14 mouse cellular contexts compared by ENCODE assay signal in the genomic region with DNA sequence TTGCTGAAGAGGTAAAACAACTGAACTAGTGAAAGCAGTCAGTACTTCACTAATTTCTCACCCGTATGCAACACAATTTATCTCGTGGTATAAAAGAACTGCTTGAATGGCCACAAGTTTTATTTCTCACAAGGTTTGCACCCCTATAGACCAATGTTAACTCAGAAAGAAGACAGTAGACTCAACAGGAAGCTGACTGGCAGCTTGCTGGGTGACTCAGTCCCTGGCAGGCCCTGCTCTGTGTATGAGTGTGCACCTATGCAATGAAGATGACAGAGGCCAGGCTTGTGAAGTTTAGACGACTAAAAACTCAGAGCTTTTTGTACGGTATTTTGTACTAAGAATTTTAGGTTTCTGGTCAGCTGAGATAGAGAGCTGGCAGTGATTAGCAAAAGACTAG.
DNase-seq lines count a peak whose midpoint lies in the region; ATAC-seq and TF ChIP-seq lines count a peak whose summit lies in the region.
"Had no signal": no experiment of that assay in that cellular context is flagged by ENCODE, and none has a peak within 500 bp of the region (broad histone marks: within the 10 kb centered on the region; RNA-seq: fewer than 3 reads in every experiment).

No protein-coding gene starts in this region.

- no peak for TF ChIP-seq POLR2A in MEL (IDR thresholded peaks at IDR 0.05; ENCODE audit: control insufficient read depth in 1 of 2, insufficient read depth in 1 of 2, low read depth in 1 of 2, low read length in 2 of 2, poor library complexity in 1 of 2)

- no peaks in the 10 kb centered on the region for H3K27me3 ChIP-seq in neural tube, embryonic 14.5 days (ENCODE audit: control insufficient read depth, insufficient read depth, low read length)
- no peaks in the 10 kb centered on the region for H3K27me3 ChIP-seq in MEL (ENCODE audit: control insufficient read depth in 1 of 2, insufficient read depth in 2 of 2, low read length in 2 of 2)
- H3K27me3 ChIP-seq in stomach, postnatal 0 days (ENCODE audit: control insufficient read depth, insufficient read depth, low read length) = no peaks in the 10 kb centered on the region
- H3K27me3 ChIP-seq: embryonic facial prominence, embryonic 13.5 days; forebrain, embryonic 15.5 days had no signal

- H3K4me2 ChIP-seq in neural tube, embryonic 14.5 days (ENCODE audit: low read depth, low read length) = no peak overlapping the region
- H3K4me2 ChIP-seq in stomach, postnatal 0 days (replicated peaks; ENCODE audit: low read depth) = no peak overlapping the region
- H3K4me2 ChIP-seq: embryonic facial prominence, embryonic 13.5 days; forebrain, embryonic 15.5 days; liver, embryonic 11.5 days had no signal

- no peaks in the 10 kb centered on the region for H3K9me3 ChIP-seq in neural tube, embryonic 14.5 days (ENCODE audit: control insufficient read depth, low read length)
- H3K9me3 ChIP-seq in MEL (replicated peaks; ENCODE audit: insufficient read depth, low read length) = no peaks in the 10 kb centered on the region
- no peaks in the 10 kb centered on the region for H3K9me3 ChIP-seq in stomach, postnatal 0 days (ENCODE audit: control insufficient read depth, low read length)
- H3K9me3 ChIP-seq: embryonic facial prominence, embryonic 13.5 days; forebrain, embryonic 15.5 days had no signal

- no peaks in the 10 kb centered on the region for H3K79me2 ChIP-seq in MEL (ENCODE audit: control insufficient read depth, insufficient read depth, low read length, poor library complexity)

- H3K27ac ChIP-seq in neural tube, embryonic 14.5 days (ENCODE audit: low read depth, low read length) = peak overlapping the region; percentile 44; the same call in 1 of the 2 replicates
- no peak overlapping the region for H3K27ac ChIP-seq in MEL (ENCODE audit: control insufficient read depth, low read depth, low read length)
- no peak overlapping the region for H3K27ac ChIP-seq in stomach, postnatal 0 days (replicated peaks)
- H3K27ac ChIP-seq: embryonic facial prominence, embryonic 13.5 days; forebrain, embryonic 15.5 days; heart, adult 2 months had no signal

- no peak for TF ChIP-seq CTCF in MEL (IDR thresholded peaks at IDR 0.05 in 2 of 3, conservative IDR thresholded peaks at IDR 0.05 in 1 of 3; ENCODE audit: control insufficient read depth in 1 of 3, insufficient read depth in 1 of 3, low read depth in 2 of 3, low read length in 3 of 3, poor library complexity in 1 of 3, severe bottlenecking in 1 of 3)
- no peak for TF ChIP-seq CTCF in stomach, postnatal 0 days (IDR thresholded peaks at IDR 0.05; ENCODE audit: low read depth)

- TF ChIP-seq RAD21 in MEL (IDR thresholded peaks at IDR 0.05; ENCODE audit: low read depth, low read length) = no peak

- ATAC-seq in neural tube, embryonic 14.5 days (ENCODE audit: low read depth) = no peak
- no peak for ATAC-seq in erythroblast, adult 5-6 weeks (replicated peaks; ENCODE audit: low FRiP score, poor library complexity, severe bottlenecking)
- no peak for ATAC-seq in stomach, postnatal 0 days (ENCODE audit: low FRiP score, low TSS enrichment)
- ATAC-seq: forebrain, embryonic 15.5 days had no signal

- DNase-seq in neural tube, embryonic 10.5 days (ENCODE audit: extremely low spot score, low spot score) = no peak
- peak; percentile 44 for DNase-seq in MEL (ENCODE audit: low read depth, low spot score)
- DNase-seq in adrenal gland, postnatal 10 days = peak; percentile 44
- peak; percentile 49 for DNase-seq in lung, postnatal 36 days
- DNase-seq in stomach, postnatal 0 days (ENCODE audit: low spot score) = no peak
- DNase-seq: cerebellum, adult 11 months; heart, adult 2 months; kidney, adult 8-10 months; midbrain, embryonic 14.5 days had no signal

- H3K4me1 ChIP-seq in neural tube, embryonic 14.5 days (ENCODE audit: control insufficient read depth, insufficient read depth, low read length) = peaks cover 8% of the 10 kb centered on the region; the same call in 1 of the 2 replicates
- H3K4me1 ChIP-seq in MEL (ENCODE audit: control insufficient read depth in 1 of 2, insufficient read depth in 2 of 2, low read length in 2 of 2) = peaks cover 0 to 3% of the 10 kb centered on the region in 2 experiments; a peak in 2 of 4 replicates
- no peaks in the 10 kb centered on the region for H3K4me1 ChIP-seq in stomach, postnatal 0 days (replicated peaks; ENCODE audit: control insufficient read depth, insufficient read depth)

- WGBS in neural tube, embryonic 14.5 days = 67% methylated on average over 4 of the region's 4 CpGs
- WGBS in stomach, postnatal 0 days = 61% methylated on average over 4 of the region's 4 CpGs

- TF ChIP-seq EP300 in MEL (IDR thresholded peaks at IDR 0.05; ENCODE audit: low read depth in 1 of 2, low read length in 2 of 2) = no peak
- no peak for TF ChIP-seq EP300 in stomach, postnatal 0 days (optimal IDR thresholded peaks at IDR 0.05)

- H3K36me3 ChIP-seq in neural tube, embryonic 14.5 days (ENCODE audit: control insufficient read depth, insufficient read depth, low read length) = no peaks in the 10 kb centered on the region
- H3K36me3 ChIP-seq in MEL (ENCODE audit: control insufficient read depth in 1 of 2, insufficient read depth in 2 of 2, low read length in 2 of 2) = peaks cover 0 to 2% of the 10 kb centered on the region in 2 experiments; a peak in 1 of 4 replicates
- H3K36me3 ChIP-seq in stomach, postnatal 0 days (ENCODE audit: control insufficient read depth, insufficient read depth, low read length) = no peaks in the 10 kb centered on the region
- H3K36me3 ChIP-seq: embryonic facial prominence, embryonic 13.5 days; forebrain, embryonic 15.5 days had no signal

- H3K4me3 ChIP-seq in neural tube, embryonic 14.5 days (ENCODE audit: low read depth, low read length) = no peak overlapping the region
- H3K4me3 ChIP-seq in MEL (ENCODE audit: control insufficient read depth in 1 of 2, insufficient read depth in 1 of 2, low read depth in 2 of 2, low read length in 2 of 2) = no peak overlapping the region
- H3K4me3 ChIP-seq in stomach, postnatal 0 days (ENCODE audit: low read depth, low read length) = no peak overlapping the region
- H3K4me3 ChIP-seq: embryonic facial prominence, embryonic 13.5 days; forebrain, embryonic 15.5 days; heart, adult 2 months had no signal

- no peak overlapping the region for H3K9ac ChIP-seq in neural tube, embryonic 14.5 days (replicated peaks; ENCODE audit: low read depth, low read length)
- no peak overlapping the region for H3K9ac ChIP-seq in MEL (ENCODE audit: control insufficient read depth, low read depth, low read length, poor library complexity, severe bottlenecking)
- H3K9ac ChIP-seq in stomach, postnatal 0 days (ENCODE audit: low read length) = no peak overlapping the region
- H3K9ac ChIP-seq: embryonic facial prominence, embryonic 13.5 days; forebrain, embryonic 15.5 days had no signal

TF ChIP-seq in MEL, 35 proteins besides CTCF, POLR2A, EP300 and RAD21:
- no peak for TF ChIP-seq CHD2 (IDR thresholded peaks at IDR 0.05; ENCODE audit: low read length)
- no peak for TF ChIP-seq ETS1 (IDR thresholded peaks at IDR 0.05; ENCODE audit: low read depth, low read length)
- no peak for TF ChIP-seq MXI1 (IDR thresholded peaks at IDR 0.05; ENCODE audit: low read depth, low read length)
- TF ChIP-seq TAL1 (IDR thresholded peaks at IDR 0.05; ENCODE audit: low read length) = no peak
- no peak for TF ChIP-seq MAZ (IDR thresholded peaks at IDR 0.05; ENCODE audit: low read depth, low read length)
- no peak for TF ChIP-seq USF1 (IDR thresholded peaks at IDR 0.05; ENCODE audit: low read depth, low read length)
- no peak for TF ChIP-seq ZMIZ1 (IDR thresholded peaks at IDR 0.05; ENCODE audit: low read depth, low read length)
- no peak for TF ChIP-seq POLR2AphosphoS2 (IDR thresholded peaks at IDR 0.05; ENCODE audit: low read length)
- no peak for TF ChIP-seq TCF12 (IDR thresholded peaks at IDR 0.05; ENCODE audit: low read depth, low read length)
- no peak for TF ChIP-seq KAT2A (conservative IDR thresholded peaks at IDR 0.05; ENCODE audit: low read depth, low read length)
- no peak for TF ChIP-seq NELFE (IDR thresholded peaks at IDR 0.05; ENCODE audit: low read depth, low read length)

Comparison
In these comparisons a context has a peak if more than half of its experiments do, and no peak if none do; other contexts are left out.
1. DNase-seq: peak in MEL (single experiment), adrenal gland, postnatal 10 days (single experiment) and lung, postnatal 36 days (single experiment); none in neural tube, embryonic 10.5 days (single experiment) and stomach, postnatal 0 days (single experiment).